Comparison of ENCODE assay signal across 7 mouse cellular contexts in the genomic region with DNA sequence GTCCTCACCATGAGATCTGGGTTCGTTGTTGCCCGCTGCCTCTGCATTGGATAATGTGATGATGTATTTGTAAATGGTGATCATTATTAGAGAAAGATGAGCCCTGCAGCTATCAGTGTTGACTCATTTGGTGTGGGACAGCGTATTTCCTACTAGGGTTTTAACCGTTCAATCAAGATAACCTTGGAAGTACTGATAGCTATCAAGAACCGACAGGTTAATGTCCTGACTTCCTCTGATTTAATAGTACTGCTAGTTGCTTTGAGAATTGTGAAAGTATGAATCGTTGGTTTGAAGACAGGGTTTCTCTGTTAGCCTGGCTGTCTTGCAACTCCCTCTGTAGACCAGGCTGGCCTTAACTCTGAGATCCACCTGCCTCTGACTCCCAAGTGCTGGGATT. TPM values are rescaled to one million over a fixed set of nuclear protein-coding genes. Genes with fewer than 3 reads are reported as not detected.
DNase-seq lines count a peak whose midpoint lies in the region; ATAC-seq and TF ChIP-seq lines count a peak whose summit lies in the region.

No protein-coding gene starts in this region.

- no peaks in the 10 kb centered on the region for H3K27me3 ChIP-seq in lung, postnatal 0 days (replicated peaks; ENCODE audit: insufficient read depth, low read length)
- no peaks in the 10 kb centered on the region for H3K27me3 ChIP-seq in liver, embryonic 11.5 days (replicated peaks; ENCODE audit: control insufficient read depth, insufficient read depth, low read length)
- H3K27me3 ChIP-seq in stomach, embryonic 16.5 days (ENCODE audit: control insufficient read depth, insufficient read depth, low read length) = no peaks in the 10 kb centered on the region

- no peak for TF ChIP-seq EP300 in lung, postnatal 0 days (IDR thresholded peaks at IDR 0.05)

- H3K27ac ChIP-seq in lung, postnatal 0 days (ENCODE audit: low read length) = peak overlapping the region; percentile 87
- H3K27ac ChIP-seq in liver, embryonic 11.5 days (ENCODE audit: low read depth, low read length) = peak overlapping the region; percentile 66
- H3K27ac ChIP-seq in stomach, embryonic 16.5 days (ENCODE audit: low read length) = peak overlapping the region; percentile 81

- H3K4me3 ChIP-seq in lung, postnatal 0 days (ENCODE audit: low read depth, low read length) = peak overlapping the region; percentile 66
- peak overlapping the region; percentile 90 for H3K4me3 ChIP-seq in liver, embryonic 11.5 days (ENCODE audit: low read depth, low read length)
- H3K4me3 ChIP-seq in stomach, embryonic 16.5 days (replicated peaks; ENCODE audit: low read length) = peak overlapping the region; percentile 82

- H3K9ac ChIP-seq in lung, postnatal 0 days (replicated peaks; ENCODE audit: low read depth) = peak overlapping the region; percentile 60
- H3K9ac ChIP-seq in liver, embryonic 11.5 days (ENCODE audit: low read depth, low read length) = peak overlapping the region; percentile 85
- peak overlapping the region; percentile 92 for H3K9ac ChIP-seq in stomach, embryonic 16.5 days (ENCODE audit: low read length)

- no peaks in the 10 kb centered on the region for H3K9me3 ChIP-seq in lung, postnatal 0 days (ENCODE audit: low read length)
- H3K9me3 ChIP-seq in liver, embryonic 11.5 days (ENCODE audit: control insufficient read depth, low read length) = no peaks in the 10 kb centered on the region
- H3K9me3 ChIP-seq in stomach, embryonic 16.5 days (replicated peaks; ENCODE audit: control insufficient read depth, low read length) = no peaks in the 10 kb centered on the region

- no peak for TF ChIP-seq CTCF in lung, postnatal 0 days (IDR thresholded peaks at IDR 0.05)

- ATAC-seq in lung, postnatal 0 days = no peak
- ATAC-seq in erythroblast, adult 5-6 weeks (replicated peaks; ENCODE audit: low FRiP score, poor library complexity, severe bottlenecking) = peak; percentile 34
- no peak; the same call in 1 of the 2 replicates for ATAC-seq in liver, embryonic 11.5 days (replicated peaks; ENCODE audit: low FRiP score)
- ATAC-seq in stomach, embryonic 16.5 days (ENCODE audit: insufficient read depth, low FRiP score) = no peak

- no peaks in the 10 kb centered on the region; the same call in 1 of the 2 replicates for H3K36me3 ChIP-seq in lung, postnatal 0 days (ENCODE audit: insufficient read depth, low read length)
- H3K36me3 ChIP-seq in liver, embryonic 11.5 days (ENCODE audit: control insufficient read depth, insufficient read depth, low read length) = peaks cover 23% of the 10 kb centered on the region; the same call in 1 of the 2 replicates
- H3K36me3 ChIP-seq in stomach, embryonic 16.5 days (ENCODE audit: control insufficient read depth, insufficient read depth, low read length) = 0 out of 2 replicates have a peak, but pooled peaks cover 6% of the 10 kb centered on the region

- no peak for DNase-seq in lung, postnatal 0 days (ENCODE audit: low spot score)
- DNase-seq in lung, postnatal 14 days = no peak
- DNase-seq in liver, embryonic 11.5 days (ENCODE audit: low spot score) = no peak
- DNase-seq in embryo, embryonic 9.5 days (ENCODE audit: extremely low spot score) = no peak
- no peak for DNase-seq in retina, postnatal 1 day

- WGBS in lung, postnatal 0 days = 2% methylated on average over 6 of the region's 6 CpGs
- 3% methylated on average over 6 of the region's 6 CpGs for WGBS in liver, embryonic 11.5 days
- 2% methylated on average over 6 of the region's 6 CpGs for WGBS in stomach, embryonic 16.5 days

- H3K4me2 ChIP-seq in lung, postnatal 0 days (replicated peaks; ENCODE audit: low read depth, low read length) = peak overlapping the region; percentile 87
- H3K4me2 ChIP-seq in liver, embryonic 11.5 days = peak overlapping the region; percentile 73
- peak overlapping the region; percentile 69 for H3K4me2 ChIP-seq in stomach, embryonic 16.5 days (ENCODE audit: low read depth, low read length)

- H3K4me1 ChIP-seq in lung, postnatal 0 days (ENCODE audit: insufficient read depth, low read depth, low read length) = peaks cover 18% of the 10 kb centered on the region; the same call in 1 of the 2 replicates
- peaks cover 15% of the 10 kb centered on the region for H3K4me1 ChIP-seq in liver, embryonic 11.5 days (replicated peaks; ENCODE audit: control insufficient read depth, insufficient read depth, low read length)
- peaks cover 15% of the 10 kb centered on the region for H3K4me1 ChIP-seq in stomach, embryonic 16.5 days (ENCODE audit: control insufficient read depth, insufficient read depth, low read length)

RNA-seq across cellular contexts. Expression of a gene that starts 0.6 kb away (rescaled TPM):
- 185 and 189 TPM in 2 replicates for polyA plus RNA-seq in lung, postnatal 0 days (2015; fragmentation: Nextera tagmentation; extraction: Ambion mirVana)
- 21.1 and 27.1 TPM in 2 replicates for total RNA-seq in erythroblast, adult 5-6 weeks (2015; ENCODE audit: low replicate concordance)
- total RNA-seq in erythroblast, adult 5-6 weeks (2017; ENCODE audit: low replicate concordance) = 27.5 and 70.9 TPM in 2 replicates
- 301 and 312 TPM in 2 replicates for polyA plus RNA-seq in liver, embryonic 11.5 days (2014; fragmentation: Nextera tagmentation; extraction: Ambion mirVana)
- 204 and 234 TPM in 2 replicates for polyA plus RNA-seq in stomach, embryonic 16.5 days (2015; fragmentation: Nextera tagmentation; extraction: Ambion mirVana)

RNA-seq across cellular contexts. Expression of a gene that starts 0.7 kb away (rescaled TPM):
- 235 and 252 TPM in 2 replicates for polyA plus RNA-seq in lung, postnatal 0 days (2015; fragmentation: Nextera tagmentation; extraction: Ambion mirVana)
- total RNA-seq in erythroblast, adult 5-6 weeks (2015; ENCODE audit: low replicate concordance) = 50.0 and 63.1 TPM in 2 replicates
- total RNA-seq in erythroblast, adult 5-6 weeks (2017; ENCODE audit: low replicate concordance) = 26.2 and 57.2 TPM in 2 replicates
- 503 and 533 TPM in 2 replicates for polyA plus RNA-seq in liver, embryonic 11.5 days (2014; fragmentation: Nextera tagmentation; extraction: Ambion mirVana)
- polyA plus RNA-seq in stomach, embryonic 16.5 days (2015; fragmentation: Nextera tagmentation; extraction: Ambion mirVana) = 380 and 381 TPM in 2 replicates

RNA-seq across cellular contexts. Expression of a gene that starts 12.8 kb away (rescaled TPM):
- polyA plus RNA-seq in lung, postnatal 0 days (2015; fragmentation: Nextera tagmentation; extraction: Ambion mirVana) = 14.5 and 16.6 TPM in 2 replicates
- not detected in 2 replicates for total RNA-seq in erythroblast, adult 5-6 weeks (2015; ENCODE audit: low replicate concordance)
- 0.42 and 1.0 TPM in 2 replicates for total RNA-seq in erythroblast, adult 5-6 weeks (2017; ENCODE audit: low replicate concordance)
- 3.3 and 4.2 TPM in 2 replicates for polyA plus RNA-seq in liver, embryonic 11.5 days (2014; fragmentation: Nextera tagmentation; extraction: Ambion mirVana)
- polyA plus RNA-seq in stomach, embryonic 16.5 days (2015; fragmentation: Nextera tagmentation; extraction: Ambion mirVana) = 3.7 and 3.9 TPM in 2 replicates

RNA-seq across cellular contexts. Expression of a gene that starts 12.9 kb away (rescaled TPM):
- polyA plus RNA-seq in lung, postnatal 0 days (2015; fragmentation: Nextera tagmentation; extraction: Ambion mirVana) = 25.2 and 26.5 TPM in 2 replicates
- total RNA-seq in erythroblast, adult 5-6 weeks (2015; ENCODE audit: low replicate concordance) = 9.0 and 15.3 TPM in 2 replicates
- 5.3 and 7.2 TPM in 2 replicates for total RNA-seq in erythroblast, adult 5-6 weeks (2017; ENCODE audit: low replicate concordance)
- 16.2 and 20.1 TPM in 2 replicates for polyA plus RNA-seq in liver, embryonic 11.5 days (2014; fragmentation: Nextera tagmentation; extraction: Ambion mirVana)
- 15.5 and 18.2 TPM in 2 replicates for polyA plus RNA-seq in stomach, embryonic 16.5 days (2015; fragmentation: Nextera tagmentation; extraction: Ambion mirVana)

RNA-seq across cellular contexts. Expression of a gene that starts 43.2 kb away (rescaled TPM):
- polyA plus RNA-seq in lung, postnatal 0 days (2015; fragmentation: Nextera tagmentation; extraction: Ambion mirVana) = not detected in 2 replicates
- total RNA-seq in erythroblast, adult 5-6 weeks (2015; ENCODE audit: low replicate concordance) = not detected in 2 replicates
- not detected in 2 replicates for total RNA-seq in erythroblast, adult 5-6 weeks (2017; ENCODE audit: low replicate concordance)
- polyA plus RNA-seq in liver, embryonic 11.5 days (2014; fragmentation: Nextera tagmentation; extraction: Ambion mirVana) = not detected in 2 replicates
- polyA plus RNA-seq in stomach, embryonic 16.5 days (2015; fragmentation: Nextera tagmentation; extraction: Ambion mirVana) = 0.13 TPM in 1 of 2 replicates, not detected in the other
